Mouse (Mus musculus): ENCODE measurements at regions not wholly inside any gene's neighbourhood (a gene's known extent, or its start where the extent isn't known, plus 50 kb on each side); places are given as distances from the start of the nearest gene placed in this dataset.
"Not testable (repeated sequence)": the region's sequence is repeated elsewhere in the genome, so short reads cannot be mapped to it uniquely, and the experiment has no call there.

- DNase-seq: no peak
Observed at GRCm38 (mm10) chr14:66584699-66585098, 575.7 kb upstream of the Gulo start.

DNA sequence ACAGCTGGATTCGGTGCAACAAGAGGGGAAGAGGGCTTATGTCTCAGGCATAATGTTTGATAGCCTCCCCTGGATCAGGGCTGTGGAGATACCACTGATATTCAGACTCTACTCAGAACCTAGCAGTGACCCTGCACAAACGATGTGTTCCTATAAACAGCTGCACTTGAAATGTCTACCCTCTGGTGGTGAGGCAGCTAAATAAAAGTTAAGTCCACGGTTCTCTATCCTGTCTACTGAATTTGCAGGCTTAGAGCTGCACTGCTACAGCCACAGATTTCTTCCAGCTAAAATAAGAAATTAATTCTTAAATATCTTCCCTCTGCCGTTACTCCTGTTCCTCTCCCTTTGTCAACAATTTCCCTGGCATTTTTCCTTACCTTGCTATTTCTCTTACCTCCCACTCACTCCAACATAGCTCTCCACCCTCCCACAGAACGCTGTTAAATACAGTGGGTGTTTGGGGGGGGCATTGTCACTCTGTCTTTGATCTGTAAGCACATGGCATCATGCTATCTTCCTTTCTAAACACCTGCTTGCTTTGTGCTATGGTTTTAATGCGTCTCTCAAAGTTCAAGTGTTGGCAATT is 571.0 kb upstream of the Gulo start:
- no peak for DNase-seq

DNA sequence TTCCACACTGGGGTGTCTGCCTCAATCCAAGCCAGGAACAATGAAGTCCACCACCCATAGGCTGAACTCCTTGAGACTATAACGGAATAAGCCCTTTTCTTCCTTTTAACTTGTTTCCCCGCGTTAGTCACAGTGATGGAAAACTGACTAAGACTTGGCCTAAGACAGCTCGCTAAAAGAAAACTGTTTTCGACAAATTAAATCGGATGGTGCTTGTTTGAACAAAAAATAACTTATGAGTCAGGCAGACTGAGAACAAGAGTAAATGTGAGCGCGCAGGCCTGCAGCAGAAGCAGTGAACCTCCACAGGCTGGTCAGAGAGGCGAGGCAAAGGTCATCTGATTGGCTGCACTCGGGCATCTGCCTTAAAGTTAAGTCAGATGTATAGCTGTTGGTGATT is 557.6 kb upstream of the Gulo start:
- DNase-seq: no peak

DNA sequence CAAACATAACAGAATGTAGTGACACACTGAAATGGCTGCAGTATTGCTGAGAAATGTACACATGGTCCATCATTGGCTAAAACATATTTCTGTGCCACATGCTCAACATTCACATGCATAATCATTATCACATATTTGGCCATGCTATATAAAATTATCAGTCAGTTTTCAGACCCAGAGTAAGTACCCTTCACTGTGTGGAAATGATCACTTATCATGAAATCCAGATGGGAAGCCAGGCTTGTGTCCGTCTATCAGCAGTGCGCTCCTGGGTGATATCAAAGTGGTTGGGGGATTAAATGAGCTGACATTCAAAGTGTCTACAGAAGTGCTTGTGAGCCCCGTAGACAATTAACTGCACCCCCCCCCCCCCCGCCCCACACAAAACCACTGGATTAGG is 553.7 kb upstream of the Gulo start:
- DNase-seq: no peak

DNA sequence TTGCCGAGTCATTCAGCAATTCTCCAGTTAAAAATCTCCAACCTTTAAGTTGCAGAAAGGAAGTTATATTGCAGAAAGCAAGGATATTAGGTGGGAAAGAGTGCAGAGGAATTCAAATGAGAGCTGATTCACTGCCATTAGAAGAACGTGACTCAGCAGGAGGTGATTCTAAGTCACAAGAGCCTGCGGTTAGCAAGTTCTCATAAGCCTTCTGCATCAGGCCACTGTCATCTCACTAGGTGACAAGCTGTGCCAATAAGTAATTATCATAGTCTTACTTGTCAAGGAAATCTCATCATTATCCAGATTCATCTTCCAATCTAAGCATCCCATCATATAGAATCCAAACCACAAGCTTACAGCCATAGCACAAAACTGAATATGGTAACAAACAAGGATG is 552.7 kb upstream of the Gulo start:
- no peak for DNase-seq

DNA sequence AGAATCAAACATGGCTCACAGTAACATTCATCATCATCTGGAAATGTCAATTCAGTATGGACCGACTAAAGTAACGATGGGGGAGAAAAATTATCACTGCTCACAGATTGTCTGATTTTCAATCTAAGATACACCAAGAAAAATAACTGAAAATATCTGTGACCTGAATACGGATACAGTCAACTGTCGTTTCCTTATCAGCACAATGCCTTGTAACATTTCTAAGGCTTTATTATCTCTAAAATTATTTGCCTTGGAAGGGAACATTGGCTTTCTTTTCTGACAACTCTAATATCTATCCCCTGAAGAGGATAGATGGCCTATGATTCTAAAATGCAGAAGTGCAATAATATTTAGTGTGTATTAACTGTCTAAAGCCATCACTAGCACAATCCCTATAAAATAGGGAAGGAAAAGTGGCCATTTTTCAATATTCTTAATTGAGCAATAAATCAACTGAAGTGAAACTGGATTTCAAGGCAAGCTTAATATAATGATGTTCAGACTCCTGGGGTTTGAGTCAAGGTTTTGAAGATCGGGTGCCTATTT is 552.1 kb upstream of the Gulo start:
- DNase-seq: no peak

DNA sequence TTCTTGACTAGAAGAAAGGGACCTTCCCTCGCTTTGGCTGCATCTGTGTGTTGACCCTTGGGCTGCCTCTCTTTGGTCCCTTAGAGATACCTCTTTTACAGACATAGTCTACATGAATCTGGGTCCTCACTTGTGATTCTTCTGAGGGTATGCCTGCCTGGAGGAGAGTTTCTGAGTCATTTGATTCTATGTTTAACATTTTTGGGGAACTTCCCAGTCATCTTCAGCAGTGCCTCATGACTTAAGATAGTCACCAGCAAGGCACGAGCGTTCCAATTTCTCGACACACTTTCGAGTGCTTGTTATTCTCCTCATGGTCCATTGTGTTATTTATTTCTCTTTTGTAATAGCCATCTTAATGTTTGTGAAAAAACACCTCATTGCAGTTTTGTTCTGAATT is 549.4 kb upstream of the Gulo start:
- DNase-seq: no peak

- DNase-seq: peak; percentile 30
Observed at GRCm38 (mm10) chr14:66557631-66558030, 548.6 kb upstream of the Gulo start.

DNA sequence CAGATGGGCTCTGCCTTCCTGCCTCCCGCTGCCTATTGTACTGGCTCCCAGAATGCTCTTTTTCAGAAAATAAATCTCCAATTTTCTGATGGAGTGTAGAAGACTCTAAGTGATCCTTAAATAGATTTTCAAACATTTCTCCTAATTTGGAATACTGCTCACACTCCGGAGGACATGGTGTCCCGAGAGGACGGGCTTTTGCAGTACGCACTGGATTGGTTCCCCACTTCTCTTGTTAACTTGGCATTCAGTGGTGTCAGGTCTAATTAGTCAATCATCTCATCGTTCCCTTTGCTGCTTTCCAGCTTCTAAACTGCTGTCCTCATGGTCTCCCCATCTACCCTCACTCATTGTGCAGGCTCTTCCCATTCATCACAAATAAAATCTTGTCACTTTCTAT is 529.5 kb upstream of the Gulo start:
- DNase-seq: no peak

GRCm38 (mm10) chr14:66534671-66535070 is 525.7 kb upstream of the Gulo start:
- DNase-seq: peak; percentile 14

DNA sequence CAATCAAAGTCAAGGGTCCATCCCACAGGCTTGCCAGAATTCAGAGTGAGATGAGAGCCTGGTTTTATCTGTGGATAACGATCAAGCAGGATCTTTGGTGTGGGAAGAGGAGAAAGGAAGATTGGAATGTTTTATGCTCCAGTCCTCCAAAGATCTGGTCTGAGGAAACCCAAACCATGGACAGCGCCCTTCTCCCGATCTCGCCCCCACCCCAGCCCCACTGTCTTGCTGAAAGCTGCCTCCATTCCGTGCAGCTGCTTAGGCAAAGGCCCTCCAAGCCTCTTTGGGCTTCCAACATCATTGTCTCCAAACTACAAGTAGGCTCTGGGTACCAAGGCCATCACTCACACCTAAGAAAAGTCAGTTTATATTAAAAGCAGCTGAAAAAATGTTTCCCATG is 519.1 kb upstream of the Gulo start:
- DNase-seq: peak; percentile 14

- DNase-seq: no peak
Observed at GRCm38 (mm10) chr14:66527061-66527460, 518.1 kb upstream of the Gulo start.

DNA sequence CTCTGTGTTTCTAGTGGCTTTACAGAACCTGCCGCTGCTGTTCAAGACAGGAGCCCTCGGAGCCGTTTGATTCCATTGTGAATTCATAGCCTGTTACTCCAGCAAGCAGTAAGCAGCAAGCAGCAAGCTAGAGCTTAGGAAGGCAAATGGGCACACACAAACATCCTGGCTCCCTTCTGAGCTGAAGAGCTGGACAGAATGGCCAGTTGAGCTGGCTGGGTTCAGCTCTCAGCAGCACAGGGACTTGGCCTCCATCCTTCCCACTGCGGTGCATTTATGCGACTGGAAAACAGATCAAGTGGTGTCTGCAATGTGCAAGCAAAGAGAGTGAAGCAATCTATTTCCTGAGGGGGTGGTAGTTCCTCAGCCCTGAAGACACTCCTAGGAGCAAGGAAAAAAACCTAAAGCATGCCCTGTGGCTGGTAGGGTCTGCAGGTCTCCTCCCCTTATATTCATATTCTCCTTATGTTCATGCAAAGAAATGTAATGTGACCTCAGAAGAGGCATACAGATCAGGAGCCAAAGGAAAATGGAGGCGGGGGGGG is 513.9 kb upstream of the Gulo start:
- no peak for DNase-seq

DNA sequence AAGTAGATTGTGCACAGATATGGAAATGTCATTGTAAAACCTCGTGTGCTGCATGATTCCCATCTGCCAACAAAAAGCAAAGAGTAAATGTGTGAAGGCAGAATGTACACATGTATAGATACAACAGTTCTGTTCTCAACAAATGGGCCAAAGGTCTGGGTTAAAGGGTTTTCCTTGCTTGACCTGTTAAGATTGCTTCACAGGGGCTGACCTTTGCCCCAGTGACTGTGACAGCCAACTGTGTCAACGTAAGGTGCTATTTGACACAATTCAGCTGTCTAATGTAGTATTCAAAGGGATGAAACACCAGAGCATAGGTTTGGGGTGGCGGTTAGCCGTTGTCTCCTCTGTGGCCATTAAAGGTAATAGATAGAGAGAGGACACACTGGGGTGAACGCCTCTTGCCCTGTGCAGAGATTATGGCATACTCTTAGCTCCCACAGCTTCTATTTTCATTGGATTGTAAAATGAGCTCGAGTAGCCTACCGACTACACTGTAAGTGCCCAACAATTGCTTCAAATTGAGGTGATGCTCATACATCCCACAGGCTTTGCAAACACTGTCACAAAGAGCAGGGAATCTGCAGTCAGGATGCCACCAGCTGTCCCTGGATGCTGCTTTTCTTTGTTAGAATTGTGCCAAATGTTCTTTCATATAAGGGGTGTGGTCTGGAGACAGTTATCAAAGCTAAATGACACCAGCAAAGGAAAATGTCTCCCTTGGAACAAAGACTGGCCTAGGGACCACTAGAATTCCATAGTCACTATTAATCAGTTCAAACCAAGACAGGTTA is 513.0 kb upstream of the Gulo start:
- DNase-seq: peak; percentile 25

- no peak for DNase-seq
Observed at GRCm38 (mm10) chr14:66516770-66517169, 507.8 kb upstream of the Gulo start.

GRCm38 (mm10) chr14:66510750-66511149 is 501.7 kb upstream of the Gulo start:
- no peak for DNase-seq

DNA sequence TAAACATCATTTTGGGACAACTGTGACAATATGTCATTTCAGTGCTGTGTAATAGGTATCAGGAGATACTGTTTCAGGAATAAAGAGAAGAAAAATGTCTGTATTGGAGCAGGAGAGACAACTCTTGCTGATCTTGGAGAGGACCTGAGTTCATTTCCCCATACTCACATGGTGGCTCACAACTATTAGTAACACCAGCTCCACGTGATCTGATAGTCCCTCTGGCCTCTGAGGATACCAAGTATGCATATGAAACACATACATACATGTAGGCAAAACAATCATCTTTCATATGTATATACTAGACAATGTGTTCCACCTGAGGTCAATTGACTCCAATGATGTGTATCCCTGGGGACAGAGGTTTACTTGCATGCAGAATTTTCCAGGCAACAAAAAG is 501.2 kb upstream of the Gulo start:
- no peak for DNase-seq

GRCm38 (mm10) chr14:66509706-66510105 is 500.7 kb upstream of the Gulo start:
- no peak for DNase-seq

DNA sequence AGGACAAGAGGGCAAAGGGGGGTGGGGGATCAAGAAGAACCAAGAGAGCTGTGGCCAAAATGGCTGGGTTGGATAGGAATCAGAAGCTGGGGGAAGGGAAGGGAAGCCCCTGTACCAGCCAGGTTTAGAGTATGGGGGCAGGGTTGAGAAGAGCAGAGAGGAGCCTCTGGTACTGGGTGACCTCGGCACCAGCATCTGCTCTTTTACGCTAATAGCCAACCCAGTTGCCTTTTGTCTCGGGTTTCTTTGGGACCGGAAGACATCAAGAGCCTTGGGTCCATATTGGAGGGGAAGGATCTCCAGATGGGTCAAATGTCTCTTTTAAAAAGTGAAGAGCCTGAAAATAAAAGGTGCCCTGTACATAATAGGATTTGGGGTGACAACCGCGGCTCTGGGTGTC is 493.0 kb upstream of the Gulo start:
- no peak for DNase-seq

DNA sequence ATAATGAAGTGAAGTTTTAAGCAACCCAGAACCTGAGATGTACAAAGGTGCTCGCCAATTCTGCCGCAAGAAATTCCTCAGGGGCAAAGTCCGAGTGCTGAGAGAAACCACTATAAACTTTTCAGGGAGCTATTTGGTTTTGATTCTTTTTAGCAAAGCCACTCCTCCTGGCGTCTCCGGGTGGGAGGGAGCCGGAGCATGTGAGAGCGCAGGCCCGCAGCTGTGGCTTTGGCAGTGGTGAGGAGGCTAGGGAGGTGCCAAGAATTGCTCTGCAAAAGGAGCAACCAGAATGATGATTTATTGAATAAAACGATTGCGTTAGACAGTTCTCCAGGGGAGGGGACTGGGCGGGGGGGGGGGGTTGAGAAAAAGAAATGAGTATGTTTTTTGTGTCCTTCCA is 490.9 kb upstream of the Gulo start:
- DNase-seq: peak; percentile 84

GRCm38 (mm10) chr14:66495146-66495545 is 486.1 kb upstream of the Gulo start:
- DNase-seq: no peak

- peak; percentile 81 for DNase-seq
Observed at GRCm38 (mm10) chr14:66494518-66494923, 485.5 kb upstream of the Gulo start.

GRCm38 (mm10) chr14:66493691-66494121 is 484.7 kb upstream of the Gulo start:
- no peak for DNase-seq

- not testable (repeated sequence) for DNase-seq
Observed at GRCm38 (mm10) chr14:66484751-66485150, 475.7 kb upstream of the Gulo start.

Data from lung, postnatal 10 days (tissue).